Mouse (Mus musculus): Measurements from ENCODE around the gene Padi1. TPM values are rescaled to one million over a fixed set of nuclear protein-coding genes. Genes with fewer than 3 reads are reported as not detected.

Padi1 gene
- total RNA-seq (2014; fragmentation: Nextera tagmentation) (not detected in 2 replicates), total RNA-seq (2017) (0.12 and 0.16 TPM in 2 replicates), polyA plus RNA-seq (2012) (0.03 TPM in 2 replicates)

- H3K4me1 ChIP-seq (ENCODE audit: insufficient read depth, low read depth, low read length), result no peaks in the 10 kb centered on the region
- TF ChIP-seq POLR2AphosphoS5 (IDR thresholded peaks at IDR 0.05; ENCODE audit: insufficient replicate concordance, low read depth, low read length) (no peak), TAL1 (conservative IDR thresholded peaks at IDR 0.05; ENCODE audit: low read depth, low read length) (no peak), CTCF (IDR thresholded peaks at IDR 0.05; ENCODE audit: low read depth, low read length) (no peak), GATA1 (IDR thresholded peaks at IDR 0.05; ENCODE audit: borderline replicate concordance, low read length) (no peak), GATA2 (IDR thresholded peaks at IDR 0.05; ENCODE audit: borderline replicate concordance, low read depth, low read length) (no peak)
- H3K27me3 ChIP-seq (ENCODE audit: insufficient read depth, low read length), result peaks cover 29% of the 10 kb centered on the region; the same call in 1 of the 2 replicates
- no peak within 1 kb of the TSS for H3K4me3 ChIP-seq (ENCODE audit: low read depth, low read length)
- H3K36me3 ChIP-seq (replicated peaks), result no peaks in the 10 kb centered on the region
- DNase-seq (ENCODE audit: low spot score) (no peak), ATAC-seq (ENCODE audit: extremely low read depth, insufficient number of reproducible peaks, low FRiP score, poor library complexity, severe bottlenecking) (no peak)
- no peaks in the 10 kb centered on the region for H3K9me3 ChIP-seq (replicated peaks)
Measured at GRCm38 (mm10) chr4:140845666-140846065, at the start of gene Padi1. TSS of gene Padi1 (minus strand) at chr4:140845778.

- DNase-seq (ENCODE audit: low spot score), result no peak
Measured at GRCm38 (mm10) chr4:140892163-140892530, 46.6 kb upstream of the Padi1 start.

DNA sequence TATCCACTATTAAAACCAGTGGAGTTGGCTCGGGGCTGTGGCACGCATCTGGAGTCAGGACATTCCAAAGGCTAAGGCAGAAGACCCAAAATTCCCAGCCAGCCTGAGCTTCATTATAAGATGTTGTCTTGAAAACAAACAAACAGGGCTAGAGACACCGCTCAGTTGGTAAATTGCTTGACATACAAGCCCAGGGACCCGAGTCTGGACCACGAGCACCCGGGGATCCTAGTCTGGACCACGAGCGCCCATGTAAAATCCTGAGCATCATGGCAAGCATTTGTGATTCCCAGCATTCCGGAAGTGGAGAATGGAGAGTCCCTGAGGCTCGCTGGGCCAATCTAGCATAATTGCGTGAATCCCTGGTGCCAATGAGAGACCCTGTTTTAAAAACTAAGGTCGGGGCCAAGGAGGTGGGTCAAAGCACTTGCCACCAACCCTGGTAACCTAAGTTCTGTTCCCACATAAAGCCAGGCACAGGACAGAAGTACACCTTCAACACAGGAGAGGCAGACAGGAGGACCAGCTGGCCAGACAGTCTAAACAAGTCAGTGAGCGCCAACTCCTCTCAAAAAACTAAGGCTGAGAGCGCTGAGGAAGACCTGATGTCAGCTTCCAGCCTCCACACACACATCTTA, 46.1 kb upstream of the Padi1 start:
- ATAC-seq (ENCODE audit: extremely low read depth, insufficient number of reproducible peaks, low FRiP score, poor library complexity, severe bottlenecking), result no peak
- TF ChIP-seq TAL1 (conservative IDR thresholded peaks at IDR 0.05; ENCODE audit: low read depth, low read length) (no peak), POLR2AphosphoS5 (IDR thresholded peaks at IDR 0.05; ENCODE audit: insufficient replicate concordance, low read depth, low read length) (no peak), GATA1 (IDR thresholded peaks at IDR 0.05; ENCODE audit: borderline replicate concordance, low read length) (no peak), CTCF (IDR thresholded peaks at IDR 0.05; ENCODE audit: low read depth, low read length) (no peak), GATA2 (IDR thresholded peaks at IDR 0.05; ENCODE audit: borderline replicate concordance, low read depth, low read length) (no peak)
- Histone ChIP-seq H3K4me3 (ENCODE audit: low read depth, low read length) (no peak overlapping the region), H3K9me3 (replicated peaks) (no peaks in the 10 kb centered on the region), H3K4me1 (ENCODE audit: insufficient read depth, low read depth, low read length) (no peaks in the 10 kb centered on the region), H3K36me3 (replicated peaks) (no peaks in the 10 kb centered on the region), H3K27me3 (ENCODE audit: insufficient read depth, low read length) (no peaks in the 10 kb centered on the region)
- no peak for DNase-seq (ENCODE audit: low spot score)

More at GRCm38 (mm10) chr4:140892163-140892530, 46.6 kb upstream of the Padi1 start:
- no peaks in the 10 kb centered on the region for H3K4me1 ChIP-seq (ENCODE audit: insufficient read depth, low read depth, low read length)
- no peak overlapping the region for H3K4me3 ChIP-seq (ENCODE audit: low read depth, low read length)
- no peaks in the 10 kb centered on the region for H3K27me3 ChIP-seq (ENCODE audit: insufficient read depth, low read length)
- no peaks in the 10 kb centered on the region for H3K9me3 ChIP-seq (replicated peaks)
- TF ChIP-seq POLR2AphosphoS5 (IDR thresholded peaks at IDR 0.05; ENCODE audit: insufficient replicate concordance, low read depth, low read length) (no peak), TAL1 (conservative IDR thresholded peaks at IDR 0.05; ENCODE audit: low read depth, low read length) (no peak), GATA2 (IDR thresholded peaks at IDR 0.05; ENCODE audit: borderline replicate concordance, low read depth, low read length) (no peak), GATA1 (IDR thresholded peaks at IDR 0.05; ENCODE audit: borderline replicate concordance, low read length) (no peak), CTCF (IDR thresholded peaks at IDR 0.05; ENCODE audit: low read depth, low read length) (no peak)
- ATAC-seq (ENCODE audit: extremely low read depth, insufficient number of reproducible peaks, low FRiP score, poor library complexity, severe bottlenecking), result no peak
- H3K36me3 ChIP-seq (replicated peaks), result no peaks in the 10 kb centered on the region

DNA sequence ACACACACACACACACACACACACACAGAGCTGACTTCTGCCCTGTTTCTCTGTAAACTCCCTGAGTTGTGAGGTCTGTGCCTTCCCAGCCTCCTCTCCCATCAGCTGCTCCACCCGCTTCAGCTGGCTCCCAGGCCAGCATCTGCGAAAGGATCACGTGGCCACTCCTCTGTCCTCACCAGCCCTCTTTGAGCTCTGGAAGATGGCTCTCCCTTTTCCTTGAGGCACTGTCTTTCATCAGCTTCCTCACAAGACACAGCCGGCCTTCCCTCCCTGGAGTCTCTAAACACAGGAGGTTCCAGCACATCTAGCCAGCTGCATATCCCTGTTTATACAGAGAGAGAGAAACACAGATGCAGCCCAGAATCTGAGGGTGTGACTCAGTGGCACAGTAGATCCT, 38.3 kb upstream of the Padi1 start:
- DNase-seq (ENCODE audit: low spot score) (no peak), ATAC-seq (ENCODE audit: extremely low read depth, insufficient number of reproducible peaks, low FRiP score, poor library complexity, severe bottlenecking) (no peak)
- peaks cover 10% of the 10 kb centered on the region for H3K9me3 ChIP-seq (replicated peaks)
- no peak overlapping the region for H3K4me3 ChIP-seq (ENCODE audit: low read depth, low read length)
- H3K4me1 ChIP-seq (ENCODE audit: insufficient read depth, low read depth, low read length), result no peaks in the 10 kb centered on the region
- TF ChIP-seq GATA1 (IDR thresholded peaks at IDR 0.05; ENCODE audit: borderline replicate concordance, low read length), result no peak
- no peak for TF ChIP-seq POLR2AphosphoS5 (IDR thresholded peaks at IDR 0.05; ENCODE audit: insufficient replicate concordance, low read depth, low read length)
- TF ChIP-seq TAL1 (conservative IDR thresholded peaks at IDR 0.05; ENCODE audit: low read depth, low read length), result no peak
- TF ChIP-seq GATA2 (IDR thresholded peaks at IDR 0.05; ENCODE audit: borderline replicate concordance, low read depth, low read length), result no peak
- no peak for TF ChIP-seq CTCF (IDR thresholded peaks at IDR 0.05; ENCODE audit: low read depth, low read length)
- H3K27me3 ChIP-seq (ENCODE audit: insufficient read depth, low read length), result no peaks in the 10 kb centered on the region
- no peaks in the 10 kb centered on the region for H3K36me3 ChIP-seq (replicated peaks)

GRCm38 (mm10) chr4:140882981-140883380, 37.4 kb upstream of the Padi1 start:
- Histone ChIP-seq H3K4me3 (ENCODE audit: low read depth, low read length) (no peak overlapping the region), H3K27me3 (ENCODE audit: insufficient read depth, low read length) (no peaks in the 10 kb centered on the region), H3K9me3 (replicated peaks) (peaks cover 10% of the 10 kb centered on the region), H3K4me1 (ENCODE audit: insufficient read depth, low read depth, low read length) (no peaks in the 10 kb centered on the region), H3K36me3 (replicated peaks) (no peaks in the 10 kb centered on the region)
- TF ChIP-seq POLR2AphosphoS5 (IDR thresholded peaks at IDR 0.05; ENCODE audit: insufficient replicate concordance, low read depth, low read length), result no peak
- no peak for TF ChIP-seq TAL1 (conservative IDR thresholded peaks at IDR 0.05; ENCODE audit: low read depth, low read length)
- TF ChIP-seq GATA1 (IDR thresholded peaks at IDR 0.05; ENCODE audit: borderline replicate concordance, low read length), result no peak
- no peak for TF ChIP-seq GATA2 (IDR thresholded peaks at IDR 0.05; ENCODE audit: borderline replicate concordance, low read depth, low read length)
- no peak for TF ChIP-seq CTCF (IDR thresholded peaks at IDR 0.05; ENCODE audit: low read depth, low read length)
- DNase-seq (ENCODE audit: low spot score) (no peak), ATAC-seq (ENCODE audit: extremely low read depth, insufficient number of reproducible peaks, low FRiP score, poor library complexity, severe bottlenecking) (no peak)

- Histone ChIP-seq H3K9me3 (replicated peaks) (peaks cover 10% of the 10 kb centered on the region), H3K36me3 (replicated peaks) (no peaks in the 10 kb centered on the region), H3K27me3 (ENCODE audit: insufficient read depth, low read length) (peaks cover 3% of the 10 kb centered on the region; the same call in 1 of the 2 replicates), H3K4me3 (ENCODE audit: low read depth, low read length) (no peak overlapping the region), H3K4me1 (ENCODE audit: insufficient read depth, low read depth, low read length) (no peaks in the 10 kb centered on the region)
- ATAC-seq (ENCODE audit: extremely low read depth, insufficient number of reproducible peaks, low FRiP score, poor library complexity, severe bottlenecking) (no peak), DNase-seq (ENCODE audit: low spot score) (no peak)
- TF ChIP-seq GATA1 (IDR thresholded peaks at IDR 0.05; ENCODE audit: borderline replicate concordance, low read length) (no peak), CTCF (IDR thresholded peaks at IDR 0.05; ENCODE audit: low read depth, low read length) (peak; percentile 17; the same call in 1 of the 2 replicates), GATA2 (IDR thresholded peaks at IDR 0.05; ENCODE audit: borderline replicate concordance, low read depth, low read length) (no peak)
Measured at GRCm38 (mm10) chr4:140882365-140882764, 36.8 kb upstream of the Padi1 start.

Measured in G1E (cell line).